15 mouse cellular contexts compared by ENCODE assay signal in genomic region chr2:35693037-35693436, GRCm38 (mm10).
DNase-seq lines count a peak whose midpoint lies in the region; ATAC-seq and TF ChIP-seq lines count a peak whose summit lies in the region.
"Had no signal": no experiment of that assay in that cellular context is flagged by ENCODE, and none has a peak within 500 bp of the region (broad histone marks: within the 10 kb centered on the region; RNA-seq: fewer than 3 reads in every experiment).

No protein-coding gene starts in this region.

- peak overlapping the region; percentile 68 for H3K4me2 ChIP-seq in heart, embryonic 14.5 days (ENCODE audit: low read length)
- H3K4me2 ChIP-seq in limb, embryonic 12.5 days = no peak overlapping the region
- peak overlapping the region; percentile 63 for H3K4me2 ChIP-seq in intestine, postnatal 0 days (replicated peaks; ENCODE audit: low read depth)
- H3K4me2 ChIP-seq: embryonic facial prominence, embryonic 15.5 days; hindbrain, embryonic 15.5 days had no signal

- WGBS in heart, embryonic 14.5 days = 53% methylated on average over 7 of the region's 7 CpGs
- WGBS in limb, embryonic 12.5 days = 87% methylated on average over 7 of the region's 7 CpGs
- WGBS in limb, embryonic 10.5 days = 90% methylated on average over 7 of the region's 7 CpGs
- WGBS in intestine, postnatal 0 days = 67% methylated on average over 7 of the region's 7 CpGs

- no peak for TF ChIP-seq CTCF in embryonic fibroblast, embryonic 13.5 days (IDR thresholded peaks at IDR 0.05; ENCODE audit: borderline replicate concordance, insufficient read depth, low read length)
- TF ChIP-seq CTCF in intestine, postnatal 0 days (IDR thresholded peaks at IDR 0.05; ENCODE audit: low read depth) = no peak

- peak overlapping the region; percentile 47 to 91; a peak in 2 of 4 replicates for H3K27ac ChIP-seq in heart, embryonic 14.5 days (replicated peaks in 1 of 2; ENCODE audit: control insufficient read depth in 1 of 2, insufficient read depth in 1 of 2, low read depth in 2 of 2, low read length in 2 of 2)
- H3K27ac ChIP-seq in limb, embryonic 12.5 days = 0 out of 2 replicates have a peak overlapping the region, but pooled peaks have one; percentile 25
- no peak overlapping the region for H3K27ac ChIP-seq in limb, embryonic 10.5 days
- no peak overlapping the region for H3K27ac ChIP-seq in embryonic fibroblast, embryonic 13.5 days (ENCODE audit: insufficient read depth, low read length)
- H3K27ac ChIP-seq in intestine, postnatal 0 days (ENCODE audit: low read depth, low read length) = peak overlapping the region; percentile 90; the same call in 1 of the 2 replicates
- H3K27ac ChIP-seq: embryonic facial prominence, embryonic 15.5 days; hindbrain, embryonic 15.5 days had no signal

- intact Hi-C loops in heart, postnatal 25 days (cut with DNase I) = loop anchor here (2.0 kb wide), 1 partner anchor 18 kb away; no protein-coding TSS in a partner anchor

- TF ChIP-seq POLR2A in embryonic fibroblast, embryonic 13.5 days (IDR thresholded peaks at IDR 0.05; ENCODE audit: low read depth, low read length) = no peak

- H3K4me1 ChIP-seq in heart, embryonic 14.5 days (ENCODE audit: control insufficient read depth in 2 of 2, insufficient read depth in 2 of 2, low read length in 2 of 2) = peaks cover 87 to 100% of the 10 kb centered on the region in 2 experiments
- H3K4me1 ChIP-seq in limb, embryonic 12.5 days (replicated peaks) = peaks cover 90% of the 10 kb centered on the region
- peaks cover 93% of the 10 kb centered on the region for H3K4me1 ChIP-seq in limb, embryonic 10.5 days
- H3K4me1 ChIP-seq in embryonic fibroblast, embryonic 13.5 days (ENCODE audit: control insufficient read depth, insufficient read depth, low read length) = peaks cover 28% of the 10 kb centered on the region
- H3K4me1 ChIP-seq in intestine, postnatal 0 days (replicated peaks; ENCODE audit: control insufficient read depth, insufficient read depth, low read length) = peaks cover 58% of the 10 kb centered on the region

- no peaks in the 10 kb centered on the region for H3K36me3 ChIP-seq in heart, embryonic 14.5 days (ENCODE audit: control insufficient read depth, insufficient read depth, low read length)
- H3K36me3 ChIP-seq in limb, embryonic 12.5 days = 0 out of 2 replicates have a peak, but pooled peaks cover 6% of the 10 kb centered on the region
- H3K36me3 ChIP-seq in limb, embryonic 10.5 days = peaks cover 14% of the 10 kb centered on the region
- no peaks in the 10 kb centered on the region for H3K36me3 ChIP-seq in intestine, postnatal 0 days (ENCODE audit: control insufficient read depth, insufficient read depth)
- H3K36me3 ChIP-seq: embryonic facial prominence, embryonic 15.5 days; hindbrain, embryonic 15.5 days; midbrain, embryonic 10.5 days had no signal

- ATAC-seq in heart, embryonic 14.5 days (ENCODE audit: insufficient number of reproducible peaks, insufficient read depth, low FRiP score, low read depth) = no peak
- no peak for ATAC-seq in limb, embryonic 12.5 days (ENCODE audit: insufficient number of reproducible peaks, insufficient read depth, low FRiP score, low TSS enrichment, low read depth)
- ATAC-seq in intestine, postnatal 0 days = no peak
- ATAC-seq: CD4-positive, CD25-positive, alpha-beta regulatory T cell, adult 4 months; forebrain, embryonic 16.5 days had no signal

- no peaks in the 10 kb centered on the region for H3K27me3 ChIP-seq in heart, embryonic 14.5 days (ENCODE audit: control insufficient read depth, insufficient read depth, low read length)
- no peaks in the 10 kb centered on the region for H3K27me3 ChIP-seq in limb, embryonic 12.5 days
- no peaks in the 10 kb centered on the region for H3K27me3 ChIP-seq in limb, embryonic 10.5 days (ENCODE audit: low read depth, poor library complexity, severe bottlenecking)
- no peaks in the 10 kb centered on the region for H3K27me3 ChIP-seq in intestine, postnatal 0 days (replicated peaks; ENCODE audit: control insufficient read depth, insufficient read depth, low read length)
- H3K27me3 ChIP-seq: embryonic facial prominence, embryonic 15.5 days; hindbrain, embryonic 15.5 days had no signal

- peak overlapping the region; percentile 29 to 33 for H3K4me3 ChIP-seq in heart, embryonic 14.5 days (ENCODE audit: control insufficient read depth in 1 of 2, insufficient read depth in 1 of 2, low read depth in 1 of 2, low read length in 2 of 2)
- no peak overlapping the region for H3K4me3 ChIP-seq in limb, embryonic 12.5 days (replicated peaks)
- no peak overlapping the region for H3K4me3 ChIP-seq in limb, embryonic 10.5 days
- peak overlapping the region; percentile 29; the same call in 1 of the 2 replicates for H3K4me3 ChIP-seq in embryonic fibroblast, embryonic 13.5 days (ENCODE audit: insufficient read depth, low read length)
- H3K4me3 ChIP-seq in intestine, postnatal 0 days (ENCODE audit: low read depth, low read length) = peak overlapping the region; percentile 28; the same call in 1 of the 2 replicates
- H3K4me3 ChIP-seq: embryonic facial prominence, embryonic 15.5 days; hindbrain, embryonic 15.5 days; midbrain, embryonic 10.5 days had no signal

- H3K9me3 ChIP-seq in heart, embryonic 14.5 days (ENCODE audit: control insufficient read depth, low read length) = no peaks in the 10 kb centered on the region
- H3K9me3 ChIP-seq in limb, embryonic 12.5 days = no peaks in the 10 kb centered on the region
- H3K9me3 ChIP-seq in limb, embryonic 10.5 days (replicated peaks) = no peaks in the 10 kb centered on the region
- H3K9me3 ChIP-seq in intestine, postnatal 0 days (ENCODE audit: control insufficient read depth) = no peaks in the 10 kb centered on the region
- H3K9me3 ChIP-seq: embryonic facial prominence, embryonic 15.5 days; hindbrain, embryonic 15.5 days; midbrain, embryonic 10.5 days had no signal

- DNase-seq in heart, postnatal 25 days (ENCODE audit: low spot score) = no peak
- no peak for DNase-seq in limb, embryonic 10.5 days (ENCODE audit: low spot score)
- DNase-seq in ovary, postnatal 36 days (ENCODE audit: low spot score) = no peak
- DNase-seq: cerebellum, adult 2 months; gastrocnemius, postnatal 25 days; thymus, postnatal 25 days had no signal

- H3K9ac ChIP-seq in heart, embryonic 14.5 days (ENCODE audit: low read length) = peak overlapping the region; percentile 70
- no peak overlapping the region for H3K9ac ChIP-seq in limb, embryonic 12.5 days (replicated peaks)
- peak overlapping the region; percentile 57; the same call in 1 of the 2 replicates for H3K9ac ChIP-seq in intestine, postnatal 0 days (ENCODE audit: low read depth, low read length)
- H3K9ac ChIP-seq: embryonic facial prominence, embryonic 15.5 days; hindbrain, embryonic 15.5 days had no signal

Comparison
In these comparisons a context has a peak if more than half of its experiments do, and no peak if none do; other contexts are left out.
1. H3K27ac ChIP-seq: peak in heart, embryonic 14.5 days (2 of 2), limb, embryonic 12.5 days (single experiment) and intestine, postnatal 0 days (single experiment); none in limb, embryonic 10.5 days (single experiment) and embryonic fibroblast, embryonic 13.5 days (single experiment).
2. H3K4me3 ChIP-seq: peak in heart, embryonic 14.5 days (2 of 2), embryonic fibroblast, embryonic 13.5 days (single experiment) and intestine, postnatal 0 days (single experiment); none in limb, embryonic 12.5 days (single experiment) and limb, embryonic 10.5 days (single experiment).